Mouse (Mus musculus): ENCODE data around the gene Dyrk1a. TPM values are rescaled to one million over a fixed set of nuclear protein-coding genes. Genes with fewer than 3 reads are reported as not detected.
A peak's percentile ranks its signal among the peaks of the same experiment; 100 is the strongest.

The Dyrk1a gene
- total RNA-seq, 2 experiments from 2014 or later = 86.2 to 99.2 TPM

DNA sequence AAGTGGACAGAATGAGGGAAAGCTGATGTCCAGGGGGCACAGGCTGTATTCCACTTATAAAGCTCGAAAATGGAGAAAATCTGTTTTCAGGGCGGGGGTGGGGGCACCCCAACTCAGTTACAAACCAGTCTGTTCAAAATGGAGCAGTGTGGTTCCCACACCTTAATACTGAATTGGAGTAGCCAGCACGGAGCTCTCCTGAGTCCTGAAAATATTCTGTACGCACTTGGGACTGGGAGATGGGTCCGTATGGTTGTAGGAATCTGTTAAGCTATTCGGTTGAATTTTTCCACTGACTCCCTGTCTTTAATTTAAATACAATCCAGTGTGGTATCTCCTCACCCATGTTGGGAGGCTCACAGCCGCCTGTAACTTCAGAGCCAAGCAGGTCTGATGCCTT, 14.5 kb upstream of the Dyrk1a start:
- intact Hi-C loops (cut with DNase I) = no loop called here

DNA sequence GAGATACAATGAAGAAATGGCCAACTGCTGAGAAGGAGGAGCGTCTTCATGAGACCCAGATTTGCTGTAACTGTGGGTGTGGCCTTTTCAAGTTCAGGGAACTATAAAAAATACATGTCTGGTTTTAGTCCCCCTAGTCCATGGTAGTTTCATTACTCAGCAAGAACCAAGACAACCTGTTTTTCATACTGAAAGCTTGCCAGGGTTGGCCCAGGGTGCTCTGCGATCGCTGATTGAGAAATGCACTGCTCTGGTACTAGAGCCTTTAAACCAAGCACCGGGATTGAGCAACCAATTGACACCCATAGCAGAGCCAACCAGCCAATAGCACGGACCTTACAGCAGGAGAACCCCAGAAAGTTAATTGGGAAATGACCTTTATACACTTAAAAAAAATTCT, 13.6 kb upstream of the Dyrk1a start:
- DNase-seq = no peak
- intact Hi-C loops (cut with DNase I) = no loop called here

More for the DNA sequence above, 14.5 kb upstream of the Dyrk1a start:
- DNase-seq = no peak

DNA sequence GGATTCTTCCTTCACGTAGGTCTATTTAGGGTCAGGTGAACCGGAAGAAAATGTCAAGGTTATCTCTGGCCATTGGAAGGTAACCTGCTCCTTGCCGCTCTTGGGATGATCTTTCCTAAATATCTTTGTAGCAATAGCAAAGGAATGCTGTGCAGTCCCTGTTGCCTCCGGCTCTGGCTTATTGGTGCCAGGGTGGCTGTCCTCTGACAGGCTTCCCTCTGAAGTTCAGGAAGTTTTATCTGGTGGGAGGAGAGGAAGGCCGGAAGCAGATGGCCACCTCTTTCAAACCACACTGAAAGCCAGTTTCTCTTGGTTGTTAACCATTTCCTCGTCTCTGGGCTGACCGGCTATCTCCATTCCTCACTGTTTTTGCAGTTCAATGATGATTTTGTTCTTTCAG, 10.5 kb upstream of the Dyrk1a start:
- peak in 1 of 2 experiments; percentile 45 for DNase-seq
- intact Hi-C loops (cut with DNase I) = no loop called here

DNA sequence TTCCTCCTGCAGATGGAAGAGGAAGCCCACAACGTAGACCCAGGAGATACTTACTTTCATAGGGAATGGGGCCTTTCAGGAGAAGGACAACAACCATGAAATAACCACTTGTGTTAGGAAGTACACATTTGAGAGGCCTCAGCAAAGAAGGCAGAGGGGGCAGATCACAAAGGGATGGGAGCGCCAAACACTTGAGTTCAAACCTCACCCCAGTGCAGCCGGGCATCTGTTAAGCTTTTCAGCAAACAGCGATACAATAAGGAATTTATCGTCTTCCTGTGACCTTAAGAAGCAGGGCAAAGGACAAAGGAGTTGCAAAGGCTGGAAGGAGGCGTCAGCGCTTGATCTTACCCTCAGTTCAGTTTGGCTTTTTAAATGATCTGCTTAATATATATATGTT, 10.0 kb upstream of the Dyrk1a start:
- intact Hi-C loops (cut with DNase I) = loop anchor here (2.0 kb wide), 1 partner anchor 33 kb away; the partner anchor contains the start of gene Vps26c
- DNase-seq = no peak

DNA sequence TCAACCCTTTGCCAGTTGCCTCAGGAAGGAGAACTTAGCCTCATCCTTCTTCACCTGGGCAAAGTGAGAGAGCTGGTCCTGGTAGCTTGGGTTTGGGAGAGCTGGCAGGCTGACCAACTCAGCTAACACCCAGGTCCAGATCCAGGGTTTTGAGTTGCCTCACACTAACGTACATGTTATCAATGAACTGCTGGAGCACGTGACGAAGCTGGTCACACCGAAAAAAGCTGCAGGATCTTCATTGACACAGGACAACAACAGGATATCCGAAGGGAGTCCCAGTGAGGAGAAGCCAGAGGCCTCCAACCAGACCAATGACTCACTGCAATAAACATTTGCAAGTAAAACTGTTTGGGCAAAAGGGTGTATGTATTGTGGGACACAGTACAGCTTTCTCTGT, 9.2 kb upstream of the Dyrk1a start:
- intact Hi-C loops (cut with DNase I) = loop anchor here (2.0 kb wide), 1 partner anchor 34 kb away; the partner anchor contains the start of gene Vps26c
- DNase-seq = peak in 1 of 2 experiments; percentile 27

DNA sequence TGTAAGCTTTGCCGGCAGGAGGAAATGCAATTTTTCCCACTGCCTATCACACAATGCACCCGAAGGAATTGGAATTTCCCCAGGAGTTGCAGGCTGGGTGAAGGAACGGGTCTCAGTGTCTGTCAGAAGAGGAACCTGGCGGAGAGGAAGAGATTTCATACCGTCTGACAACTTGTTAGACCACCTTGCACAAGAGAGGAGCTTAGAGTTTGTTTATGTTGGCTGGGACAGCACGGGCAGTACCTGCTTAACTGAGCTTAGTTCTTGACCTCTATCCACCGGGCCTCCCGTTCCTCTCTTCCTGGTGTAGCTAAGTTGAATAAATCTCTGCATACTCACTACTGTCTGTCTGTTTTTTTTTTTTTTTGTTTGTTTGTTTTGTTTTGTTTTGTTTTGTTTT, 3.7 kb upstream of the Dyrk1a start:
- intact Hi-C loops (cut with DNase I) = loop anchor here (5.0 kb wide), 1 partner anchor 94 kb away; no protein-coding TSS in a partner anchor
- DNase-seq = no peak

DNA sequence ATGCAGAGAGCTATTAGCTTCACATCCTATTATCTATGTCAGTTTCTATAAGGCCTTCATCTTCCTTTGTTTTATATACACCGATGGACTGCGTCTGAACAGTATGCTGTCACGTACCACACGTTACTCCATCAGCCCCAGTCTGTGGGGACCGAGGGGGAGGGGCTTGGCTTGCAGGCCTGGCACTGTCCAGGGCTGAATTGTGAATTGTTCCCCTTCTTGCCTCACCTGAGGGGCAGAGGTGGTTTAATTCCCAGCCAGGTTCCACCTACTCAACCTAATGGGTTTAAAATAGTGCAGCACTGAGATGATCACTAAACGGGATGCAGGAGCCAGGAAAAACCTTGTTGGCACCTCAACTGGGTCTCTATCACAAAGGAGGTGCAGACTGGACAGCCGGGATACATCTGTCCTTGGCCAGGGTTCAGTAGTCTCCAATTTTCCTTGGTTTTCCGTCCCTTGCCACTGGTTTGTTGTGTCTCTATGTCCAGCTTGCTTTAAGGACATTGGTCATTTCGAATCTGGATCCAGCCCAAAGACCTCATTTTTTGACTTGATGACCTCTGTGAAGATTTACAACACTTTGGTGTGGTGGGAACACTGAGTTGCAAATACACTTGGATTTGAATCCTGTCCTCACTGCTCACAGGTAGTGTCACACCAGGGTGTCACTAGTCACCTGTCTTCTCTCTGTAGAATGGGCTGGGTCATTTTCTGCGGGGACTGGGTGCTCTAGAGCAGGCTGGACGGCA, 2.8 kb upstream of the Dyrk1a start:
- DNase-seq = no peak
- intact Hi-C loops (cut with DNase I) = loop anchor here (5.0 kb wide), 1 partner anchor 95 kb away; no protein-coding TSS in a partner anchor

DNA sequence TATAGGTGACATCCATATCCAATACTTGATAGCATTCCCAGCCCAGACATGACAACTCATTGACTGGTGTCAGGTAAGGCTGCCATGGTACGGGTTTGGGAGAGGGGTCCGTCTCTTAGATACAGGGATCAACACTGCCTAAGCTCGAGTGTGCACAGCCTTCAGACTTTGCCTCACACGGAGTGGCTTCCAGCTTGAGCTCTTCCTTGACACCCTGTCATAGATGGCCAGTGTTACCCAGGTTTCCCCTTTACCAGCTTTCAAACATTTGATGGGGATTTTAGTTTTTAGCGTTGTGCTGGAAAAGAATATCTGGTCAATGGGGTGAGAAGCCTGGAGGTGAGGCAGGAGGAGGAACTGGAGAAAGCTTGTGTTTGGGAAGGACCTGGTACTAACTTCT, 2.1 kb upstream of the Dyrk1a start:
- no peak for DNase-seq
- intact Hi-C loops (cut with DNase I) = loop anchor here (1.0 to 5.0 kb wide), 2 partner anchors 40 to 95 kb away; no protein-coding TSS in a partner anchor

DNA sequence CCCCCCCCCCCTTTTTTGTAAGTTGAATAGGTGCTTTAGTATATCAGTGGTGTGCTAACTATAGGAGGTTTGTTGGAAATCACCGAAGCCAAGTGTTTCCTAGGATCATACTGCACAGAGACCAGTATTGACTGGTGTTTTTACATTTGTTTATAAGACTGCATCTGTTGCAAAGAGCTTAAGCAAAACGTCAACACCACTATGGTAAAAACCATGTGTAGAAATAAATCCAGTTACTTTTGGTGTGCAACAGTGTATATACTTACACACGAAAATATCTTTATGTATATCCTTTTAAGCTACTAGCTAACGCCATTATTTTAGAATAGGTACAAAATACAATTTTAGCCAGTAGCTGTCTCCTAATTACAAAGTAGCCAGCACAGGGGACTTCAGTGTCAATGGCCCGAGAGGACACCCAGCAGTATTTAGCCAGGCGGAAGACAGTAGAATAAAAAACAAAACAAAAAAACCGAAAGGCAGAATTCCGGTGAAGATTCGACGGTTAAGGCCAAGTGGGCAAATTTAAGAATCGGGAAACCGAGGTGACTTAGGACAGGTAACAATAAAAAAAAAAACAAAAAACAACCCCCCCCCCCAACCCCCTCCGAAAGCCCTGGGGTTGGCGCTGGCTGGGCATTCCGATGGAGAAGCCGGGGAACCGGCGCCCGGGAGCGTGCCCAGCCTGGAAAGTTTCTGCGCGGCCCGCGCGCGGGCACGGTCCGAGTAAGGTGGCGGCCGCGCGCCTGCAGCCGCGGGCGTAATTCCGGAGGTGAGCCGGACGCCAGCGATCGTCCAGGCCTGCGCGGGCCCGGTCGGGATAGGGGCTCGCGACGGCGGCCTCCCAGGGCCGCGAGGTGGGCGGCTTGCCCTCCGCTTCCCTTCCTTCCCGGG, 1.2 kb upstream of the Dyrk1a start:
- no peak for DNase-seq

DNA sequence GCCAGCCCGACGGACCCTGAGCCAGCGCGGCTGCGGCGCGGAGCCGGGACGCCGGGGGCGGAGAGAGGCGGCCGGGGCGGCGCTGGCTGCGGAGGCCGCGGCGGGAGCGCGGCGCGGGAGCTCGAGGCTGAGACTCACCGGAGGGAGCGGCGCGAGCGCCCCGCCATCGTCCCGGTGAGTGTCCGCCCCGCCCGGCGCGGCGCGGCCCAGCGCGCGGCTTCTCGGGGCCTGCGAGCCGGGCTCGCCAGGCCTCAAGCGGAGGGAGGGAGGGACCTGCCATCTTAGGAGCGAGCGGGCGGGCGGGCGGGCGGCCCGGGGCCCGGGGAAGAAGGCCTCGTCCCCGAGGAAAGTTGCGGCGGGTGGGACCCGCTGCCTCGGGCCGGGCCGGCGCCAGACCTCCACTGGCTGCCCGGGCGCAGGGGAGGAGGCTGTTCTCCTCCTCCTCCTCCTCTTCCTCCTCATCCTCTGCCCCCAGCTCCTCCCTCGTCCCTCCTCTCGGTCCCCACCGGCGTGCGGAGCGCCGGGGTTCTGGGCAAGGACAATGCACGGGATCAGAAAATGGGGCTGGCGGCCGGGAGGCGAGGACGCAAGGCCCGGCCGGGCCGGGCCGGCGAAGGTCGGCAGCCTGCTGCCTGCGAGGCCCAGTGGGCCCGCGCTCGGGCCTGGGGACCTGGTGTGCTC, 691 bp downstream of the Dyrk1a start:
- intact Hi-C loops (cut with DNase I) = loop anchor here (5.0 kb wide), 1 partner anchor 142 kb away; no protein-coding TSS in a partner anchor
- DNase-seq = peak; percentile 76 to 86

More for the DNA sequence above, 1.2 kb upstream of the Dyrk1a start:
- intact Hi-C loops (cut with DNase I) = loop anchor here (1.0 to 5.0 kb wide), 2 partner anchors 41 to 96 kb away; no protein-coding TSS in a partner anchor

DNA sequence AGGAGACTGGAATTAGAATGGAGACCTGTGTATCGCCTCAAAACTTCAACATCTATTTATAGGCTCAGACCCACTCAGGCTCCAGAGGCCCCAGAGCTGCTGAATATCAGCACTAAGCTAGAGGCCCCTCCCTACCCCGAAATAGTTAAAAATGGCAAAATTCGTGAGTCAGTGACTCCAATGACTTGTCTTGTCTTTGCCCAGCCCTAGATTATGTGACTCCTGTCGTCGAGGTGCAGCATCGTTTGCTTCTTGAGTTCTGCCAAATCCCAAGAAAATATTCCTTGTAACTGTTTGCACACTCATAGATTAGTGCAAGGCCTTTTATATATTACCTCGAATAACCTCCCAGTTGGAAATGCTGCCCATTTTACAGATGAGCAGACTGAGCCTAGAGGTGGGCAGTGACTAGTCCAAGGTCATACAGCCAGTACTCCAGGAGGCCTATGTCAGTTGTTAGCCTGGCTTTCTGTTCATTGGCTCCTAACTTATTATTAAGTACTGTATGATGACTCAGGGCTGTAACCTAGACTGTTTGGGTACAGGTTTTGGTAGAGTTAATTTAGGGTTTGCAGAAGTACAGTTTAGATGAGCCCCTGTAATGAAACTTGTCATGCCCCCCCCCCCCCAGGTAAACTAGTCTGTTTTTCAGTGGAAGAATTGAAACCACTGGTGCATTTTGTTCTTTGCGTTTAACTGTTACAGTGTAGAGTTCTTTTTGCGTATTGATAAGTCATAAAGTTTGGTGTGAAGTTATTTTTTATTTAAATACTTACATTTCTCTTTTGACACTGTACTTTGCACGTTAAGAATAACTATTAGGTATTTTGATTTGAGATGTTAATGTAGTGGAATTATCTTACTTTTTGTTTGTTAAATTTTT, 1.5 kb downstream of the Dyrk1a start:
- intact Hi-C loops (cut with DNase I) = loop anchor here (5.0 kb wide), 1 partner anchor 141 kb away; no protein-coding TSS in a partner anchor
- DNase-seq = peak in 1 of 2 experiments; percentile 53

DNA sequence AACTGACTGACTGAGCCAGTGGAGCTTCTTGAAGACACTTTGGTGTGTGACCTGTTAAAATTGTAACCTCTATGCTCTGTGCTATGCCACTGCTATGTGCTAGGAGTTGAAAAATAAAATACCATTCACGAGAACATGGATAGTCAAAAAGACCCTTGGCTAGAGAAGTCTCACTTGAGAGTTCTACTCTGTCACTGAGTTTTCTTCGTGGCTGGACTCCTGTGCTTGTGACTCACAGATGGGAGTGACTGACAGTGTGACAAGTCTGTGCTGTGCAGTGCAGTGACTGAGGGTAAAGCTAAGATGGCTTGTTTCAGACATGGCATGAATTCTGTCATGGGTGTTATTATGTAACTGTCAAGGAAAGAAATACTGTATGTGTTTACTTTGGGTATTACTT, 2.6 kb downstream of the Dyrk1a start:
- DNase-seq = no peak
- intact Hi-C loops (cut with DNase I) = loop anchor here (2.0 to 5.0 kb wide), 2 partner anchors 46 to 140 kb away; no protein-coding TSS in a partner anchor

DNA sequence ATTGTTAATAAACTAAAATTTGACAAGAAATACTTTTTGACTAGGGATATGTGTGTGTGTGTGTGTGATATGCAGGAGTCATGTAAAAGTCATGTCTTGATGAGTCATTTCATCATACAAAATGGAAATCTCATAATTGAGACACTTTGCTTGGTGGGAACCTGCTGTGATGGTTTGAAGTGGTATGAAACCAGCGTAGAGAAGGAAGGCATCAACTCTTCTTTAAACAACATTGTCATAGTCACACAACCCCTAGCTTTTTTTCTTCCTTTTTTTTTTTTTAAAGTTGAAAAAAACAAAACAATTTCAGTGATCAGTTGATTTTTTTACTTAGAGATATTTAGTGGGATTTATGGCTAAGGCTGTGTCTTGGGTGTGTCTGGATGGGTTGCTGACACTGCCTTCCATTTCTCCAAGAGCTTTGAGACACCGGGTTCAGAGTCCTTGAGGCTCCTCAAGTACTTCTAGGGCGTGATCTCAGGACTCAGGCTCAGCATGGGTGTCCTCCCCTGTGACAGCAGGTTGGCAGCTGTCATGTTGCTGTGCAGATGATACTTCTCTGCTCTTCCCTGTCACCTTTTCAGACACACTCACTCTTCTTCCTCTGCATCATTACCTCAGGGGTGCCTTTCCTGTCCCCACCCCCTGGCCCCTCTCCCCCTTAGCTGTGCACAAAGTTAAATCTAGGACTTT, 4.4 kb downstream of the Dyrk1a start:
- intact Hi-C loops (cut with DNase I) = loop anchor here (5.0 kb wide), 1 partner anchor 138 kb away; no protein-coding TSS in a partner anchor
- no peak for DNase-seq

DNA sequence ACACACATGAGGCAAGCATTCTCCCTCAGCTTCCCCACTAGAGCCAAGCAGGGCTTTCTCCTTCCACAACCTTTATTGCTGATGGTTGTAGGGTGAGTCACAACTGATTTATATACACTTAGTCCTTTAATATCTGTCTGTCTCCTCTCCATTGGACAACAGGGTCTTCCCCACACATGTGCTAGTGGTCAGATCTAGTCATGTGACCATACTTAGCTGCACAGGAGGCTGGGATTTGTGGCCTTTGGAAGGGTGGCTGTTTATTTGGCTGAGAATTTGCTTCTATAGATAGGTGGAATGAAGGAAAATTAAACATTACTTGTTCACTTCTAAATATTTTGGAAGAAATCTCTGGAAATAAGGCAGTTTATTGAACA, 4.9 kb downstream of the Dyrk1a start:
- intact Hi-C loops (cut with DNase I) = loop anchor here (5.0 kb wide), 1 partner anchor 138 kb away; no protein-coding TSS in a partner anchor
- DNase-seq = no peak

DNA sequence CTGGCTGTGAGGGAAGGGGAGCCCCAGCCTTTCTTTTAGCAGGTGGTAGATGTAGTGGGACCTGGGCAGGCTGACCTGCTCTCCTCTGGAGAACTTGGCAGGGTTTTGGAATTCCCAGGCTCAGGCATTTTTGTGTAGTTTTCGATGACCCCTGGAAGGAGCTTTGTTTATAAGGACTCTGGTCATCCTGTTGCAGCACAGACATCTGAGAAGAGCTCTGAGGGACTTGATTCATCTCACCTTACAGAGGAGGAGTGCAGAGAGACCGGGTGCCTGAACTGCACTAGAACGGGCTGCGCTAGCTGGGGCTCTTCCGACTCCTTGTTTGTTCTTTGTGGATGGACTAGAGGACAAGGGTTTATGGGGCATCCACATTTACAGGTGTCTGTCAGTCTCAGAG, 5.9 kb downstream of the Dyrk1a start:
- no peak for DNase-seq
- intact Hi-C loops (cut with DNase I) = no loop called here

DNA sequence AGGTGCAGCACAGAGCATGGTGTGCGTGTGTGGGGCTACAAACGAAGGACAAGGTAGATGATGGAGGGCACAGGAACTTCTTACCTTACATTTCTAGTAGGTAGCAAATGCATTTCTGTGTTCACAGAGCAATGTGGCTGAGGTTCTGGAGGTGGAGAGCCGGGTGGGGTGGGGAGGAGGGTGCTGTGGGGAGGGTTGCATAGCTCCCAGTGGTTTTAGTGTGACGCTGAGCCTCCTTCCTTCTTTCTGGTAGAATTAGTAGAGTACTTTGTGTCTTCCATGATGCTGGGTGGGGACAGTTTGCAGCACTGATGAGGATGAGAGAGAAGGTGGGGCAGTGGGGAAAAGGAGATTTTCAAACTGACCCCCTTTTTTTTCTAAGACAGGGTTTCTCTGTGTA, 9.5 kb downstream of the Dyrk1a start:
- intact Hi-C loops (cut with DNase I) = no loop called here
- DNase-seq = no peak

DNA sequence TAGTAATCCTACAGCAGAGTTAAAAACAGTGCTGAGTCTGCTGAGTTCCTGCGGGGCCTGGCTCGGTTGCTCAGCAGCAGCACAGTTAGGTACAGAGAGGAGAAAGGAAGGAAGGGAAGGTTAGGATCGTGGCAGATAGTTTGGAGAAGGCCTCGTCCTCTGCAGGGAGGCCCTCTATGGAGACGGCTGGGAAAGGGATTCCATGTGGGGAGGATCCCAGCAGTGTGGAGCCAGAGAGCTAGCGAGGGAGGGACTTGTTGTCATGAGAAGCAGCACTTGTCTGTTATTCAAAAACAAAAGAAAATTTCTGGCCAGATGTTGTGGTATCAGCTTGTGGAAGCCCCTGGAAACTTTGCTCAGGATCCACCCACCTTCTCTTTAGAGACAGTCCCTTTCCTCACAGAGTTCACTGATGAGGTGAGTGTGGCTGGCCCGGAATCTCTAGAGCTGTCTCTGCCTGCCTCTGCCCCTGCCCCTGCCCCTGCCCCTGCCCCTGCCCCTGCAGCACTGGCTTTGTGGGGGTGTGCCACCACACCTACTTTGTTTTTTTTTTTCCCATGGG, 11.1 kb downstream of the Dyrk1a start:
- peak; percentile 56 for DNase-seq
- intact Hi-C loops (cut with DNase I) = no loop called here

DNA sequence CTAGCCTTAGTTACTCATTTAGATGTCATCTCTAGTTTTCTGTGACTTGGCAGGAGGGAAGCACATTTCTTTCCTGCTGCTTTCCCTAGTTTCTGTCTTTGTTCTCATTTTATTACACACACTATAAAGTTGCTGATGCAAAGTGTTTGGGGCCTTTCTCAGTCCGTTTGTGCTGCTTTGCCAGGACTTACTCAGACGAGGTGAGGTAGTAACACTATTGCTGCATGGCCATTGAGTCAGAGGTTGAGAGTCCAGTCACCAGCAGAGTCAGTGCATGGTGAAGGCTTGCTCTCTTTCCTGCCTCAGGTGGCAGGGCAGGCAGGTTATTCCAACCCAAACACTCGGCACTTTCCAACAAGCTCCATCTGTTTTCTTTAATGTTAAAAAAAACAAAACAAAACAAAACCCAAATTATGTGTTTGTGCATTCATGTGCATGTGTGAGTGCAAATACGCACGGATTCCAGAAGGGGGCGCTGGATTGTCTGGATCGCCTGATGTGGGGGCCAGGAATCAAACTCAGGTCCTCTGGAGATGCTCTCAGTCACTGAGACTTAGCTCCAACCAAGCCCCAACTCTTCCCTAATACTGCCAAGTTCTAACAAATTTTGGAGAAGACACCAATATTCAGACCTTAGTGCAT, 16.7 kb downstream of the Dyrk1a start:
- intact Hi-C loops (cut with DNase I) = loop anchor here (2.0 kb wide), 1 partner anchor 14 kb away; no protein-coding TSS in a partner anchor

More for the DNA sequence above, 16.7 kb downstream of the Dyrk1a start:
- DNase-seq = no peak
